Mouse (Mus musculus): ENCODE measurements at regions not wholly inside any gene's neighbourhood (a gene's known extent, or its start where the extent isn't known, plus 50 kb on each side); places are given as distances from the start of the nearest gene placed in this dataset.

GRCm38 (mm10) chr3:60347049-60347448 lies 125.6 kb upstream of the Mbnl1 start:
- Histone ChIP-seq H3K27me3 (ENCODE audit: control insufficient read depth in 1 of 2, insufficient read depth in 2 of 2, low read length in 2 of 2) (no peaks in the 10 kb centered on the region), H3K9me3 (replicated peaks; ENCODE audit: insufficient read depth, low read length) (no peaks in the 10 kb centered on the region), H3K36me3 (ENCODE audit: control insufficient read depth in 1 of 2, insufficient read depth in 2 of 2, low read length in 2 of 2) (no peaks in the 10 kb centered on the region), H3K4me3 (ENCODE audit: control insufficient read depth in 1 of 2, insufficient read depth in 1 of 2, low read depth in 2 of 2, low read length in 2 of 2) (no peak overlapping the region), H3K79me2 (ENCODE audit: control insufficient read depth, insufficient read depth, low read length, poor library complexity) (no peaks in the 10 kb centered on the region), H3K9ac (ENCODE audit: control insufficient read depth, low read depth, low read length, poor library complexity, severe bottlenecking) (no peak overlapping the region), H3K27ac (ENCODE audit: control insufficient read depth, low read depth, low read length) (no peak overlapping the region), H3K4me1 (ENCODE audit: control insufficient read depth in 1 of 2, insufficient read depth in 2 of 2, low read length in 2 of 2) (no peaks in the 10 kb centered on the region)
- DNase-seq (ENCODE audit: low read depth, low spot score): no peak
- TF ChIP-seq EP300 (IDR thresholded peaks at IDR 0.05; ENCODE audit: low read depth in 1 of 2, low read length in 2 of 2): no peak
- TF ChIP-seq POLR2AphosphoS5 (IDR thresholded peaks at IDR 0.05; ENCODE audit: borderline replicate concordance, low read depth, low read length): no peak
- TF ChIP-seq CHD2 (IDR thresholded peaks at IDR 0.05; ENCODE audit: low read length): no peak
- TF ChIP-seq KAT2A (conservative IDR thresholded peaks at IDR 0.05; ENCODE audit: low read depth, low read length): no peak
- TF ChIP-seq MYC (IDR thresholded peaks at IDR 0.05; ENCODE audit: low read depth, low read length): no peak
- TF ChIP-seq UBTF (IDR thresholded peaks at IDR 0.05; ENCODE audit: borderline replicate concordance, insufficient read depth, low read depth, low read length): no peak
- no peak for TF ChIP-seq POLR2A (IDR thresholded peaks at IDR 0.05; ENCODE audit: control insufficient read depth in 1 of 2, insufficient read depth in 1 of 2, low read depth in 1 of 2, low read length in 2 of 2, poor library complexity in 1 of 2)
- no peak for TF ChIP-seq RAD21 (IDR thresholded peaks at IDR 0.05; ENCODE audit: low read depth, low read length)
- no peak for TF ChIP-seq JUND (IDR thresholded peaks at IDR 0.05; ENCODE audit: low read depth, low read length)
- no peak for TF ChIP-seq NELFE (IDR thresholded peaks at IDR 0.05; ENCODE audit: low read depth, low read length)

GRCm38 (mm10) chr3:60371176-60371965 lies 101.3 kb upstream of the Mbnl1 start:
- peaks cover 0 to 6% of the 10 kb centered on the region in 2 experiments; a peak in 2 of 4 replicates for H3K36me3 ChIP-seq (ENCODE audit: control insufficient read depth in 1 of 2, insufficient read depth in 2 of 2, low read length in 2 of 2)
- no peaks in the 10 kb centered on the region for H3K9me3 ChIP-seq (replicated peaks; ENCODE audit: insufficient read depth, low read length)
- TF ChIP-seq POLR2AphosphoS5 (IDR thresholded peaks at IDR 0.05; ENCODE audit: borderline replicate concordance, low read depth, low read length) (no peak), ZNF384 (IDR thresholded peaks at IDR 0.05; ENCODE audit: low read depth, low read length) (peak; percentile 68)
- no peak overlapping the region for H3K9ac ChIP-seq (ENCODE audit: control insufficient read depth, low read depth, low read length, poor library complexity, severe bottlenecking)
- DNase-seq (ENCODE audit: low read depth, low spot score): peak; percentile 35
- H3K27me3 ChIP-seq (ENCODE audit: control insufficient read depth in 1 of 2, insufficient read depth in 2 of 2, low read length in 2 of 2): no peaks in the 10 kb centered on the region
- no peak overlapping the region for H3K27ac ChIP-seq (ENCODE audit: control insufficient read depth, low read depth, low read length)
- H3K79me2 ChIP-seq (ENCODE audit: control insufficient read depth, insufficient read depth, low read length, poor library complexity): no peaks in the 10 kb centered on the region
- peaks cover 0 to 7% of the 10 kb centered on the region in 2 experiments; a peak in 2 of 4 replicates for H3K4me1 ChIP-seq (ENCODE audit: control insufficient read depth in 1 of 2, insufficient read depth in 2 of 2, low read length in 2 of 2)
- no peak overlapping the region for H3K4me3 ChIP-seq (ENCODE audit: control insufficient read depth in 1 of 2, insufficient read depth in 1 of 2, low read depth in 2 of 2, low read length in 2 of 2)

GRCm38 (mm10) chr3:60373662-60374061 lies 99.0 kb upstream of the Mbnl1 start:
- Histone ChIP-seq H3K27ac (ENCODE audit: control insufficient read depth, low read depth, low read length) (no peak overlapping the region), H3K4me1 (ENCODE audit: control insufficient read depth in 1 of 2, insufficient read depth in 2 of 2, low read length in 2 of 2) (peaks cover 0 to 7% of the 10 kb centered on the region in 2 experiments; a peak in 2 of 4 replicates), H3K4me3 (ENCODE audit: control insufficient read depth in 1 of 2, insufficient read depth in 1 of 2, low read depth in 2 of 2, low read length in 2 of 2) (no peak overlapping the region), H3K36me3 (ENCODE audit: control insufficient read depth in 1 of 2, insufficient read depth in 2 of 2, low read length in 2 of 2) (peaks cover 0 to 6% of the 10 kb centered on the region in 2 experiments; a peak in 2 of 4 replicates), H3K9me3 (replicated peaks; ENCODE audit: insufficient read depth, low read length) (no peaks in the 10 kb centered on the region), H3K79me2 (ENCODE audit: control insufficient read depth, insufficient read depth, low read length, poor library complexity) (no peaks in the 10 kb centered on the region), H3K9ac (ENCODE audit: control insufficient read depth, low read depth, low read length, poor library complexity, severe bottlenecking) (no peak overlapping the region), H3K27me3 (ENCODE audit: control insufficient read depth in 1 of 2, insufficient read depth in 2 of 2, low read length in 2 of 2) (no peaks in the 10 kb centered on the region)
- TF ChIP-seq TBP (IDR thresholded peaks at IDR 0.05; ENCODE audit: low read depth, low read length): no peak
- no peak for TF ChIP-seq ELF1 (IDR thresholded peaks at IDR 0.05; ENCODE audit: low read depth, low read length)
- no peak for TF ChIP-seq MAFK (IDR thresholded peaks at IDR 0.05; ENCODE audit: borderline replicate concordance, low read depth, low read length)
- TF ChIP-seq CHD1 (IDR thresholded peaks at IDR 0.05; ENCODE audit: low read depth, low read length): no peak
- TF ChIP-seq MAX (IDR thresholded peaks at IDR 0.05; ENCODE audit: low read length): no peak
- no peak for TF ChIP-seq MYC (IDR thresholded peaks at IDR 0.05; ENCODE audit: low read depth, low read length)
- TF ChIP-seq RCOR1 (IDR thresholded peaks at IDR 0.05; ENCODE audit: low read depth, low read length): no peak
- no peak for TF ChIP-seq CHD2 (IDR thresholded peaks at IDR 0.05; ENCODE audit: low read length)
- TF ChIP-seq HCFC1 (IDR thresholded peaks at IDR 0.05; ENCODE audit: low read depth, low read length): no peak
- TF ChIP-seq ETS1 (IDR thresholded peaks at IDR 0.05; ENCODE audit: low read depth, low read length): no peak
- no peak for TF ChIP-seq TAL1 (IDR thresholded peaks at IDR 0.05; ENCODE audit: low read length)
- TF ChIP-seq ZMIZ1 (IDR thresholded peaks at IDR 0.05; ENCODE audit: low read depth, low read length): no peak
- no peak for TF ChIP-seq NRF1 (IDR thresholded peaks at IDR 0.05; ENCODE audit: insufficient read depth, low read depth, low read length, poor library complexity, severe bottlenecking)
- DNase-seq (ENCODE audit: low read depth, low spot score): peak; percentile 29
